14 mouse cellular contexts compared by ENCODE assay signal in genomic region chr9:44330736-44331135, GRCm38 (mm10).
"Had no signal": no experiment of that assay in that cellular context is flagged by ENCODE, and none has a peak within 500 bp of the region (broad histone marks: within the 10 kb centered on the region; RNA-seq: fewer than 3 reads in every experiment).

No protein-coding gene starts in this region.

- H3K9ac ChIP-seq: lung, embryonic 15.5 days; midbrain, embryonic 13.5 days; midbrain, embryonic 15.5 days; neural tube, embryonic 12.5 days had no signal

- ATAC-seq: lung, postnatal 0 days; midbrain, embryonic 13.5 days; midbrain, embryonic 15.5 days had no signal

- H3K4me3 ChIP-seq: lung, embryonic 15.5 days; megakaryocyte, embryonic 14.5 days; midbrain, embryonic 13.5 days; midbrain, embryonic 15.5 days; neural tube, embryonic 12.5 days had no signal

- H3K27me3 ChIP-seq: lung, embryonic 15.5 days; megakaryocyte, embryonic 14.5 days; midbrain, embryonic 13.5 days; midbrain, embryonic 15.5 days; neural tube, embryonic 12.5 days had no signal

- H3K9me3 ChIP-seq: lung, embryonic 15.5 days; megakaryocyte, embryonic 14.5 days; midbrain, embryonic 13.5 days; midbrain, embryonic 15.5 days; neural tube, embryonic 12.5 days had no signal

- H3K27ac ChIP-seq: lung, embryonic 15.5 days; macrophage; midbrain, embryonic 13.5 days; midbrain, embryonic 15.5 days; neural tube, embryonic 12.5 days had no signal

- DNase-seq: lung, adult 2 months; lung, postnatal 14 days; lung, postnatal 36 days; thymus, adult 18-20 months; thymus, postnatal 14 days; thymus, postnatal 36 days had no signal

- H3K4me2 ChIP-seq: lung, embryonic 15.5 days; midbrain, embryonic 11.5 days; midbrain, embryonic 13.5 days; midbrain, embryonic 15.5 days; neural tube, embryonic 12.5 days had no signal
